Mouse (Mus musculus) bone marrow, adult 2 months (tissue): ENCODE measurements around the gene Spata20.

Experiments
- CTCF ChIP-seq: fragments of 200-500 bp; IDR thresholded peaks from 2 replicates; pipeline ENCODE4 v1.5.1; 2011; ENCODE audit warnings: low read length, control low read depth; ENCODE audit not compliant: control insufficient read depth, insufficient read depth
- POLR2A ChIP-seq: fragments of 200-500 bp; IDR thresholded peaks from 2 replicates; pipeline ENCODE4 v1.6.1; 2011; ENCODE audit warnings: low read depth, mild to moderate bottlenecking, control low read depth, low read length, borderline replicate concordance; ENCODE audit not compliant: control insufficient read depth

DNA sequence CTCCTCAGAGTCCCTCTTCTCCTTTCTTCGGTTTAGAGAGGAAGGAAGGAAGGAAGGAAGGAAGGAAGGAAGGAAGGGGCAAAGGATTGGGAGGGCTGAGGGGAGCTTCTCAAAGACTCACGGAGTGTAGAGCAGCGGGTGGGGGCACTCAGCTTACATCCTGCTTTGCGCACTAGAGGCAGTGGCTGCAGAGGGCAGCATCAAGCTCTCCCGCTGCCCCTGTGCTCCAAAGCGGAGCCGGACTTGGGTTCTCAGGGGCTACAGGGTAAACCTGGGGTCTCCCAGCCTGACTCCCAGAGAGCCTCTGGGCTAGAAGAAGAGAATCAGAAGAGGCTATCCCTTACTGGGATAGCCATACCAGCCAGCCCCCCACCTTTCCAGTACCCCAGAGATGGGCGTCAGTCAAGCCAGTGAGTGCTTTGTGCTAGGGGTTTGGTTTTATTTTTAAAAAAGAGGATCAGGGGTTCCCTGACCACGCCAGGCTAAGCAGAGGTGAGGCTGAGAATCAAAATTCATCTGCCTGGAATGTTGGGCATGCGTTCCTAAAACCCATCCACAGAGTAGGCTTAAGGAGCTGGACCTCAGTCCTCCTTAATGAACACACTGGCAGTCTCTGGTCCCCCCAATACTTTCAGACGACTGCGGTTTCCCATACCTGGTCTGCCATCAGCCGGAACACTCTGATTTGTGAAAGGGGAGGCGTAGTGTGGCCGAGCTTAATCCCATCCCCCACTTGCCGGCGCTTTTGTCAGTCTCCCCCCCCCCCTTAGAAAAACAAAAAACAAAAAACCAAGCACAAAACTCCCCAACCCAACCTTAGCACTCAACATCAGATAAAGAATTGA, 14.0 kb downstream of the Spata20 start:
- no peak for TF ChIP-seq CTCF
- no peak for TF ChIP-seq POLR2A
